Mouse (Mus musculus) olfactory bulb, adult 2 months (tissue): Measurements from ENCODE around the gene Pla2g16. TPM values are rescaled to one million over a fixed set of nuclear protein-coding genes. Genes with fewer than 3 reads are reported as not detected.

Experiments used
- H3K27ac ChIP-seq: fragments of 200-500 bp; 2 replicates; pipeline ENCODE4 v1.5.1; 2012; ENCODE audit warnings: low read depth, low read length; ENCODE audit not compliant: insufficient read depth
- H3K4me1 ChIP-seq: fragments of 200-500 bp; 2 replicates; pipeline ENCODE4 v1.6.1; 2012; ENCODE audit warnings: low read length; ENCODE audit not compliant: control insufficient read depth, insufficient read depth
- H3K4me3 ChIP-seq: fragments of 200-500 bp; 2 replicates; pipeline ENCODE4 v1.5.1; 2012; ENCODE audit warnings: mild to moderate bottlenecking, low read depth, low read length, moderate library complexity; ENCODE audit not compliant: insufficient read depth
- CTCF ChIP-seq: fragments of 200-500 bp; IDR thresholded peaks from 2 replicates; pipeline ENCODE4 v1.5.1; 2012; ENCODE audit warnings: low read depth, mild to moderate bottlenecking, low read length, moderate library complexity; ENCODE audit not compliant: insufficient read depth
- POLR2A ChIP-seq: fragments of 200-500 bp; IDR thresholded peaks from 2 replicates; pipeline ENCODE4 v1.6.1; 2012; ENCODE audit warnings: mild to moderate bottlenecking, low read depth, low read length, moderate library complexity; ENCODE audit not compliant: insufficient read depth
- WGBS: fragments of 180-500 bp; shearing (Covaris S2); methylation state at CpG from one replicate; pipeline ENCODE4 v1.1.7; 2018; 5-methylcytosine and 5-hydroxymethylcytosine counted together
- polyA plus RNA-seq: library from polyadenylated mRNA; stranded (reverse); fragments of >200 nt; gene quantifications from 2 replicates; pipeline ENCODE4 v1.2.4, GENCODE M21; 2012; ENCODE audit warnings: low replicate concordance; ENCODE audit not compliant: missing spikeins, insufficient read depth, insufficient read length

Gene Pla2g16
- polyA plus RNA-seq, 1 experiment, result not detected

DNA sequence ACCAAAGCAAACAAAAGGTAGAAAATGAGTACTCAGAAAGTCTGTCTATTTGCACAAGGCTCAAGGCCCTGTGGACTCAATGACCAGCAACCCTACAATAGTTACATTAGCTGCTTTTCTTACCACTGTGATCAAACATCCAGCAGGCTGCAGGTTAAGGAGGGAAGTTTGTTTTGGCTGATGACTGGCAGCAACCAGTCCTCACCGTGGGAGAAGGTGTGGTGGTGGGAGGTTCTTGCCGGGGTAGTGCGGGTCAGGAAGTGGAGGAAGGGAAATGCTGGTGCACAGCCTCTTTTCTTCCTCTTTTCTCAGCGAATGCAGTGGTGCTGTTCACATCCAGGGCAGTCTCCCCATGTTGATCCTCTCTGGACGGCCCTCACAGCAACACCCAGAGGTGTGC, 23.8 kb downstream of the Pla2g16 start:
- TF ChIP-seq POLR2A, result no peak
- TF ChIP-seq CTCF, result no peak
- H3K4me3 ChIP-seq, result no peak overlapping the region
- H3K27ac ChIP-seq, result no peak overlapping the region
- WGBS, result 65% methylated on average over 5 of the region's 5 CpGs
- peaks cover 6% of the 10 kb centered on the region; the same call in 1 of the 2 replicates for H3K4me1 ChIP-seq

- Histone ChIP-seq H3K4me3 (no peak overlapping the region), H3K27ac (no peak overlapping the region), H3K4me1 (peaks cover 6% of the 10 kb centered on the region; the same call in 1 of the 2 replicates)
- 77% methylated on average over 7 of the region's 7 CpGs for WGBS
- no peak for TF ChIP-seq CTCF
- no peak for TF ChIP-seq POLR2A
Observed at GRCm38 (mm10) chr19:7583101-7583500, 25.8 kb downstream of the Pla2g16 start.

DNA sequence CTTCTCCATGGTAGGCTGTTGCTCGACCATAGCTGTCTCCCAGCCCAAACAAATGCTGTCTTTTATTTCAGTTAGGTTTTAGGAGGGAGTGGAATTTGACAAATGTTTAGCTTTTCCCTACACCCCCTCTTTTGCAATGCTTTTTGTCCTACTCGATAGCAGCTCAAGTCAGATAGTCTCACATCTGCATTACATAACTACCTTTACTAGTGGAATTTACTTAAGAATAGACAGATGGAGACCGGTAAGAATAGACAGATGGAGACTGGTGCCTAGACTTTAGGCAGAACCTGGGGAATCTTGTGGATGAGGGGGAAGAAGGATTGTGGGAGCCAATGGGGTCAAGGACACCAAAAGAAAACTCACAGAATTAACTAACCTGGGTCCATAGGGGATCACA, 26.3 kb downstream of the Pla2g16 start:
- Histone ChIP-seq H3K27ac (no peak overlapping the region), H3K4me1 (peaks cover 6% of the 10 kb centered on the region; the same call in 1 of the 2 replicates), H3K4me3 (no peak overlapping the region)
- TF ChIP-seq POLR2A (no peak), CTCF (no peak)
- WGBS, result 69% methylated on average over 3 of the region's 3 CpGs

DNA sequence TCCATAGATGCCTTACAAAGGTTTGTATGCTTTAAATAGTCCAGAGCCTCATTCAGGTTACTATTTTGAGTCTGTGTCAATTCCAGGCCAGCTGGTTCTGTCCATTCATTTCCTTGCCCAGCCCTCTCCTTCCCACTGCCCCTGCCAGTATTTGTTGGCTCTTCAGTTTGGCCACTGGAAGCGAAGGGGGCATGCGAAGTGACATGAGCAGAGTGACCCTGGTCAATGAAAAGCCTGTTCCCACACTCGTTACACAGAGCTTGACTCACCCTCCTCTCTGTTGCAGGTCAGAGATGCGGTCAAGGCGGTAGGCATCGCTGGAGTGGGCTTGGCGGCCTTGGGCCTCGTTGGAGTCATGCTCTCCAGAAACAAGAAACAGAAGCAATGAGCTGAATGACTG, 28.0 kb downstream of the Pla2g16 start:
- WGBS, result 52% methylated on average over 8 of the region's 8 CpGs

GRCm38 (mm10) chr19:7585764-7586163, 28.5 kb downstream of the Pla2g16 start:
- Histone ChIP-seq H3K4me1 (peaks cover 6% of the 10 kb centered on the region; the same call in 1 of the 2 replicates), H3K27ac (no peak overlapping the region), H3K4me3 (no peak overlapping the region)
- no peak for TF ChIP-seq POLR2A
- TF ChIP-seq CTCF, result no peak
- WGBS, result 87% methylated on average over 6 of the region's 6 CpGs

More for the DNA sequence above, 28.0 kb downstream of the Pla2g16 start:
- Histone ChIP-seq H3K4me1 (peaks cover 6% of the 10 kb centered on the region; the same call in 1 of the 2 replicates), H3K27ac (no peak overlapping the region), H3K4me3 (no peak overlapping the region)
- TF ChIP-seq CTCF, result no peak
- no peak for TF ChIP-seq POLR2A

- no peak overlapping the region for H3K27ac ChIP-seq
Observed at GRCm38 (mm10) chr19:7590795-7591194, 33.5 kb downstream of the Pla2g16 start.

DNA sequence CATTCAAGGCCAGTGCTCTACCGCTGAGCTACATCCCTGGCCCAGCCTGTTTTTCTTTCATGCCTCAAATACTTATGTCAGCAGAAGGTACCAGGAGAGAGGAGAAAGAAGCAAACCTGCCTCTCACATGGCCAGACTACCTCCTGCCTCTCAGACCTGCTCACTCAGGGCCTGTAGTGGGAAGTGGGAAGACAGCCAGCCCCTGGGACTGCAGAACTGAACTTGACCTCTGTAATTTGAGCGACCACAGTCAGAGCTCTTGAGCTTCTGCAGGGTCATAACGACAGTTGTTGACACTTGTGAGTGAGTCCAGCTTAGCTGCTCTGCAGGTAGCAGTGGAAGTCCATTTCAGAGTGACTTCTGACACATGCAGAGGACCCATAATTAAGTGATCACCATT, 34.8 kb downstream of the Pla2g16 start:
- Histone ChIP-seq H3K4me3 (no peak overlapping the region), H3K4me1 (no peaks in the 10 kb centered on the region), H3K27ac (no peak overlapping the region)
- WGBS, result 72% methylated on average over 3 of the region's 3 CpGs
- TF ChIP-seq CTCF (no peak), POLR2A (no peak)

More at GRCm38 (mm10) chr19:7590795-7591194, 33.5 kb downstream of the Pla2g16 start:
- no peaks in the 10 kb centered on the region for H3K4me1 ChIP-seq
- no peak overlapping the region for H3K4me3 ChIP-seq
- TF ChIP-seq CTCF, result no peak
- no peak for TF ChIP-seq POLR2A

GRCm38 (mm10) chr19:7595534-7595933, 38.3 kb downstream of the Pla2g16 start:
- Histone ChIP-seq H3K4me1 (0 out of 2 replicates have a peak, but pooled peaks cover under 1% of the 10 kb centered on the region), H3K27ac (no peak overlapping the region), H3K4me3 (no peak overlapping the region)
- TF ChIP-seq POLR2A (no peak), CTCF (no peak)
- 17% methylated on average over 2 of the region's 2 CpGs for WGBS

- Histone ChIP-seq H3K4me1 (0 out of 2 replicates have a peak, but pooled peaks cover 3% of the 10 kb centered on the region), H3K4me3 (no peak overlapping the region), H3K27ac (no peak overlapping the region)
- TF ChIP-seq POLR2A (no peak), CTCF (no peak)
- WGBS, result 57% methylated on average over 4 of the region's 4 CpGs
Observed at GRCm38 (mm10) chr19:7598481-7598880, 41.2 kb downstream of the Pla2g16 start.

- Histone ChIP-seq H3K4me1 (peaks cover 15% of the 10 kb centered on the region), H3K4me3 (no peak overlapping the region), H3K27ac (no peak overlapping the region)
- TF ChIP-seq CTCF, result no peak
- no peak for TF ChIP-seq POLR2A
- WGBS, result 83% methylated on average over 4 of the region's 4 CpGs
Observed at GRCm38 (mm10) chr19:7601551-7601950, 44.3 kb downstream of the Pla2g16 start.
